Mouse (Mus musculus): ENCODE results near the gene Erfe. TPM values are rescaled to one million over a fixed set of nuclear protein-coding genes. Genes with fewer than 3 reads are reported as not detected.

Gene Erfe
- polyA plus RNA-seq (2016; fragmentation: Nextera tagmentation; extraction: Ambion mirVana), result 0.48 and 0.59 TPM in 2 replicates

- Histone ChIP-seq H3K4me2 (replicated peaks) (peak within 1 kb of the TSS; percentile 69), H3K4me1 (peaks cover 10% of the 10 kb centered on the region), H3K9ac (replicated peaks) (peak within 1 kb of the TSS; percentile 54), H3K9me3 (peaks cover 8% of the 10 kb centered on the region; the same call in 1 of the 2 replicates), H3K4me3 (peak within 1 kb of the TSS; percentile 42), H3K27me3 (peaks cover 33% of the 10 kb centered on the region), H3K27ac (replicated peaks) (no peak within 1 kb of the TSS), H3K36me3 (peaks cover 22% of the 10 kb centered on the region)
- WGBS, result 2% methylated on average over 68 of the region's 68 CpGs
- peak; percentile 68 for ATAC-seq (ENCODE audit: low FRiP score, low read depth)
Measured at GRCm38 (mm10) chr1:91366215-91367108, at the start of gene Erfe. Erfe (plus strand) TSS chr1:91366430.

GRCm38 (mm10) chr1:91317656-91318055 lies 48.6 kb upstream of the Erfe start:
- H3K9ac ChIP-seq (replicated peaks), result no peak overlapping the region
- no peaks in the 10 kb centered on the region for H3K9me3 ChIP-seq
- no peak for ATAC-seq (ENCODE audit: low FRiP score, low read depth)
- WGBS, result 92% methylated on average over 6 of the region's 6 CpGs
- H3K4me2 ChIP-seq (replicated peaks), result no peak overlapping the region
- no peak overlapping the region for H3K4me3 ChIP-seq
- H3K36me3 ChIP-seq, result 0 out of 2 replicates have a peak, but pooled peaks cover under 1% of the 10 kb centered on the region
- H3K27ac ChIP-seq (replicated peaks), result no peak overlapping the region
- H3K27me3 ChIP-seq, result no peaks in the 10 kb centered on the region
- peaks cover 8% of the 10 kb centered on the region for H3K4me1 ChIP-seq

GRCm38 (mm10) chr1:91321760-91322438 lies 44.3 kb upstream of the Erfe start, which contains the start of gene Espnl:
Espnl (plus strand) TSS chr1:91322075.
- H3K4me3 ChIP-seq, result no peak within 1 kb of the TSS
- ATAC-seq (ENCODE audit: low FRiP score, low read depth), result no peak
- H3K9ac ChIP-seq (replicated peaks), result no peak within 1 kb of the TSS
- WGBS, result 76% methylated on average over 19 of the region's 19 CpGs
- H3K27ac ChIP-seq (replicated peaks), result no peak within 1 kb of the TSS
- no peaks in the 10 kb centered on the region for H3K36me3 ChIP-seq
- H3K9me3 ChIP-seq, result no peaks in the 10 kb centered on the region
- no peak within 1 kb of the TSS for H3K4me2 ChIP-seq (replicated peaks)
- no peaks in the 10 kb centered on the region for H3K27me3 ChIP-seq
- no peaks in the 10 kb centered on the region for H3K4me1 ChIP-seq

- no peaks in the 10 kb centered on the region for H3K36me3 ChIP-seq
- no peaks in the 10 kb centered on the region for H3K9me3 ChIP-seq
- no peak overlapping the region for H3K27ac ChIP-seq (replicated peaks)
- no peak for ATAC-seq (ENCODE audit: low FRiP score, low read depth)
- H3K27me3 ChIP-seq, result no peaks in the 10 kb centered on the region
- no peak overlapping the region for H3K4me3 ChIP-seq
- no peak overlapping the region for H3K4me2 ChIP-seq (replicated peaks)
- no peak overlapping the region for H3K9ac ChIP-seq (replicated peaks)
- H3K4me1 ChIP-seq, result no peaks in the 10 kb centered on the region
- WGBS, result 68% methylated on average over 2 of the region's 2 CpGs
Measured at GRCm38 (mm10) chr1:91324646-91325045, 41.6 kb upstream of the Erfe start.

- Histone ChIP-seq H3K27ac (replicated peaks) (no peak overlapping the region), H3K9me3 (no peaks in the 10 kb centered on the region), H3K4me1 (no peaks in the 10 kb centered on the region), H3K4me2 (replicated peaks) (no peak overlapping the region), H3K27me3 (no peaks in the 10 kb centered on the region), H3K36me3 (no peaks in the 10 kb centered on the region), H3K9ac (replicated peaks) (no peak overlapping the region), H3K4me3 (no peak overlapping the region)
- ATAC-seq (ENCODE audit: low FRiP score, low read depth), result no peak
- 78% methylated on average over 4 of the region's 4 CpGs for WGBS
Measured at GRCm38 (mm10) chr1:91325488-91326042, 40.7 kb upstream of the Erfe start.

- Histone ChIP-seq H3K9ac (replicated peaks) (no peak overlapping the region), H3K4me1 (no peaks in the 10 kb centered on the region), H3K9me3 (no peaks in the 10 kb centered on the region), H3K4me2 (replicated peaks) (no peak overlapping the region), H3K27me3 (no peaks in the 10 kb centered on the region), H3K27ac (replicated peaks) (no peak overlapping the region), H3K4me3 (no peak overlapping the region), H3K36me3 (no peaks in the 10 kb centered on the region)
- ATAC-seq (ENCODE audit: low FRiP score, low read depth), result no peak
- 70% methylated on average over 4 of the region's 4 CpGs for WGBS
Measured at GRCm38 (mm10) chr1:91332102-91332501, 34.1 kb upstream of the Erfe start.

- no peak for ATAC-seq (ENCODE audit: low FRiP score, low read depth)
- H3K27me3 ChIP-seq, result no peaks in the 10 kb centered on the region
Measured at GRCm38 (mm10) chr1:91333582-91333981, 32.6 kb upstream of the Erfe start.

GRCm38 (mm10) chr1:91337355-91337754 lies 28.9 kb upstream of the Erfe start:
- Histone ChIP-seq H3K27ac (replicated peaks) (no peak overlapping the region), H3K4me2 (replicated peaks) (no peak overlapping the region), H3K4me1 (no peaks in the 10 kb centered on the region), H3K36me3 (no peaks in the 10 kb centered on the region), H3K4me3 (no peak overlapping the region), H3K27me3 (peaks cover 9% of the 10 kb centered on the region), H3K9me3 (no peaks in the 10 kb centered on the region), H3K9ac (replicated peaks) (no peak overlapping the region)
- 89% methylated on average over 7 of the region's 7 CpGs for WGBS
- ATAC-seq (ENCODE audit: low FRiP score, low read depth), result no peak

More at GRCm38 (mm10) chr1:91333582-91333981, 32.6 kb upstream of the Erfe start:
- H3K9me3 ChIP-seq, result no peaks in the 10 kb centered on the region
- no peak overlapping the region for H3K27ac ChIP-seq (replicated peaks)
- no peaks in the 10 kb centered on the region for H3K4me1 ChIP-seq
- no peak overlapping the region for H3K4me2 ChIP-seq (replicated peaks)
- H3K36me3 ChIP-seq, result no peaks in the 10 kb centered on the region
- no peak overlapping the region for H3K4me3 ChIP-seq
- no peak overlapping the region for H3K9ac ChIP-seq (replicated peaks)

GRCm38 (mm10) chr1:91344001-91344400 lies 22.2 kb upstream of the Erfe start:
- WGBS, result 82% methylated on average over 3 of the region's 3 CpGs
- Histone ChIP-seq H3K27ac (replicated peaks) (no peak overlapping the region), H3K9ac (replicated peaks) (no peak overlapping the region), H3K4me2 (replicated peaks) (no peak overlapping the region), H3K9me3 (no peaks in the 10 kb centered on the region), H3K4me3 (no peak overlapping the region), H3K36me3 (no peaks in the 10 kb centered on the region), H3K27me3 (peaks cover 57% of the 10 kb centered on the region), H3K4me1 (peaks cover 10% of the 10 kb centered on the region)
- no peak for ATAC-seq (ENCODE audit: low FRiP score, low read depth)

GRCm38 (mm10) chr1:91344921-91345685 lies 21.1 kb upstream of the Erfe start:
- no peaks in the 10 kb centered on the region for H3K36me3 ChIP-seq
- H3K4me1 ChIP-seq, result peaks cover 10% of the 10 kb centered on the region
- H3K27ac ChIP-seq (replicated peaks), result no peak overlapping the region
- H3K9ac ChIP-seq (replicated peaks), result 0 out of 2 replicates have a peak overlapping the region, but pooled peaks have one; percentile 24
- peak overlapping the region; percentile 30 for H3K4me3 ChIP-seq
- 4% methylated on average over 68 of the region's 68 CpGs for WGBS
- ATAC-seq (ENCODE audit: low FRiP score, low read depth), result no peak
- peaks cover 57% of the 10 kb centered on the region for H3K27me3 ChIP-seq
- H3K4me2 ChIP-seq (replicated peaks), result peak overlapping the region; percentile 51
- H3K9me3 ChIP-seq, result no peaks in the 10 kb centered on the region

GRCm38 (mm10) chr1:91346892-91347291 lies 19.3 kb upstream of the Erfe start:
- no peak overlapping the region for H3K4me2 ChIP-seq (replicated peaks)
- no peaks in the 10 kb centered on the region for H3K9me3 ChIP-seq
- peaks cover 10% of the 10 kb centered on the region for H3K4me1 ChIP-seq
- H3K4me3 ChIP-seq, result no peak overlapping the region
- WGBS, result 36% methylated on average over 3 of the region's 3 CpGs
- H3K36me3 ChIP-seq, result no peaks in the 10 kb centered on the region
- no peak overlapping the region for H3K9ac ChIP-seq (replicated peaks)
- peaks cover 53% of the 10 kb centered on the region for H3K27me3 ChIP-seq
- H3K27ac ChIP-seq (replicated peaks), result no peak overlapping the region
- peak; percentile 49; the same call in 1 of the 2 replicates for ATAC-seq (ENCODE audit: low FRiP score, low read depth)
